In genomic region chr4:149739478-149739877, GRCm38 (mm10) we compare ENCODE assay signal across 12 mouse cellular contexts.
"Had no signal": no experiment of that assay in that cellular context is flagged by ENCODE, and none has a peak within 500 bp of the region (broad histone marks: within the 10 kb centered on the region; RNA-seq: fewer than 3 reads in every experiment).

No protein-coding gene starts in this region.

- DNase-seq: kidney, adult 8-10 months; kidney, postnatal 10 days; kidney, postnatal 36 days; layer of hippocampus, postnatal 36 days; liver, postnatal 0 days; lung, embryonic 14.5 days; retina, postnatal 1 day; right cerebral cortex, postnatal 25 days; spleen, adult 18-20 months; thymus, postnatal 36 days had no signal

- ATAC-seq: liver, postnatal 0 days; lung, postnatal 0 days; midbrain, embryonic 15.5 days had no signal
